Mouse (Mus musculus) embryonic facial prominence, embryonic 14.5 days (tissue): Measurements from ENCODE around the gene H2al1b. TPM values are rescaled to one million over a fixed set of nuclear protein-coding genes. Genes with fewer than 3 reads are reported as not detected.
A peak's percentile ranks its signal among the peaks of the same experiment; 100 is the strongest.
"Not testable (repeated sequence)": the region's sequence is repeated elsewhere in the genome, so short reads cannot be mapped to it uniquely, and the experiment has no call there.

Source experiments
- ATAC-seq: fragments of 200-750 bp; cut with Nextera tagmentation; 2 replicates; pipeline ENCODE4 v1.8.0; 2017; ENCODE audit warnings: low read depth, moderate number of reproducible peaks, moderate TSS enrichment
- DNase-seq: peaks from one replicate; pipeline ENCODE4 v3.0.0-alpha.2; 2015; ENCODE audit warnings: low spot score
- H3K27ac ChIP-seq: fragments of 300-500 bp; sonication (generic); replicated peaks from 2 replicates; pipeline ENCODE4 v1.5.1; 2014; ENCODE audit warnings: low read depth, mild to moderate bottlenecking, low read length, moderate library complexity
- H3K27me3 ChIP-seq: fragments of 300-500 bp; sonication (generic); replicated peaks from 2 replicates; pipeline ENCODE4 v1.6.1; 2014; ENCODE audit warnings: low read length; ENCODE audit not compliant: control insufficient read depth, insufficient read depth
- H3K36me3 ChIP-seq: fragments of 300-500 bp; sonication (generic); 2 replicates; pipeline ENCODE4 v1.6.1; 2014; ENCODE audit warnings: low read length, mixed read lengths; ENCODE audit not compliant: control insufficient read depth, insufficient read depth
- H3K4me1 ChIP-seq: fragments of 300-500 bp; sonication (generic); 2 replicates; pipeline ENCODE4 v1.6.1; 2014; ENCODE audit warnings: antibody characterized with exemption, low read length; ENCODE audit not compliant: control insufficient read depth, insufficient read depth
- H3K4me2 ChIP-seq: fragments of 300-500 bp; sonication (generic); 2 replicates; pipeline ENCODE4 v1.6.1; 2014; ENCODE audit warnings: low read depth, mild to moderate bottlenecking, low read length, moderate library complexity, mixed read lengths
- H3K4me3 ChIP-seq: fragments of 300-500 bp; sonication (generic); 2 replicates; pipeline ENCODE4 v1.5.1; 2014; ENCODE audit warnings: low read depth, mild to moderate bottlenecking, low read length
- H3K9ac ChIP-seq: fragments of 300-500 bp; sonication (generic); 2 replicates; pipeline ENCODE4 v1.6.1; 2014; ENCODE audit warnings: low read depth, mild to moderate bottlenecking, low read length, moderate library complexity, mixed read lengths
- H3K9me3 ChIP-seq: fragments of 300-500 bp; sonication (generic); 2 replicates; pipeline ENCODE4 v1.6.1; 2016; ENCODE audit warnings: low read length; ENCODE audit not compliant: control insufficient read depth
- WGBS: fragments of 180-500 bp; shearing (Covaris S2); extraction: QIAGEN DNeasy Blood & Tissue Kit; methylation state at CpG from one replicate; pipeline ENCODE4 v1.1.7; 2014; 5-methylcytosine and 5-hydroxymethylcytosine counted together
- polyA plus RNA-seq: library from polyadenylated mRNA; unstranded; fragments of >200 nt; fragmentation: Nextera tagmentation; extraction: Ambion mirVana; gene quantifications from 2 replicates; pipeline ENCODE4 v1.2.1, GENCODE M21; 2014

H2al1b gene
- polyA plus RNA-seq, 1 experiment from 2014 or later = not detected

GRCm38 (mm10) chrX:11317956-11318355 lies 15.7 kb downstream of the H2al1b start, which contains the start of gene H2al1g:
Gene H2al1g (plus strand): TSS chrX:11318256.
- not testable (repeated sequence) for H3K27ac ChIP-seq, H3K27me3 ChIP-seq, H3K9ac ChIP-seq, H3K9me3 ChIP-seq, H3K4me2 ChIP-seq, DNase-seq, H3K4me1 ChIP-seq, H3K36me3 ChIP-seq, H3K4me3 ChIP-seq, ATAC-seq
- no CpG with 5 or more reads among the region's 3 CpGs for WGBS

- not testable (repeated sequence) for H3K4me1 ChIP-seq, H3K9ac ChIP-seq, H3K27me3 ChIP-seq, H3K27ac ChIP-seq, H3K36me3 ChIP-seq, H3K4me2 ChIP-seq, H3K4me3 ChIP-seq, ATAC-seq, DNase-seq, H3K9me3 ChIP-seq
- no CpG with 5 or more reads among the region's 6 CpGs for WGBS
Observed at GRCm38 (mm10) chrX:11321192-11321591, 19.0 kb downstream of the H2al1b start, which contains the start of gene H2al1h. Gene H2al1h (plus strand): TSS chrX:11321492.

GRCm38 (mm10) chrX:11324359-11324758 lies 22.1 kb downstream of the H2al1b start, which contains the start of gene H2al1i:
Gene H2al1i (plus strand): TSS chrX:11324659.
- WGBS = no CpG with 5 or more reads among the region's 5 CpGs
- not testable (repeated sequence) for DNase-seq, H3K9me3 ChIP-seq, H3K27me3 ChIP-seq, H3K4me3 ChIP-seq, H3K4me2 ChIP-seq, H3K4me1 ChIP-seq, ATAC-seq, H3K27ac ChIP-seq, H3K9ac ChIP-seq, H3K36me3 ChIP-seq

GRCm38 (mm10) chrX:11327522-11327921 lies 25.3 kb downstream of the H2al1b start, which contains the start of gene H2al1j:
Gene H2al1j (plus strand): TSS chrX:11327822.
- H3K9ac ChIP-seq, H3K27ac ChIP-seq, H3K4me1 ChIP-seq, H3K4me3 ChIP-seq, H3K9me3 ChIP-seq, H3K4me2 ChIP-seq, H3K36me3 ChIP-seq, ATAC-seq, H3K27me3 ChIP-seq, DNase-seq: not testable (repeated sequence)
- WGBS = 83% methylated on average over 2 of the region's 2 CpGs

- peak overlapping the region; percentile 23; the same call in 1 of the 2 replicates for H3K4me2 ChIP-seq
- H3K36me3 ChIP-seq = no peaks in the 10 kb centered on the region
- WGBS = 39% methylated on average over 9 of the region's 9 CpGs
- H3K4me1 ChIP-seq = 0 out of 2 replicates have a peak, but pooled peaks cover 6% of the 10 kb centered on the region
- H3K27ac ChIP-seq = no peak overlapping the region
- no peak overlapping the region for H3K4me3 ChIP-seq
- peak; percentile 76 for DNase-seq
- ATAC-seq = no peak
- H3K27me3 ChIP-seq = peaks cover 15% of the 10 kb centered on the region
- no peaks in the 10 kb centered on the region for H3K9me3 ChIP-seq
- no peak overlapping the region for H3K9ac ChIP-seq
Observed at GRCm38 (mm10) chrX:11345762-11346161, 43.5 kb downstream of the H2al1b start.

- Histone ChIP-seq H3K4me2 (no peak overlapping the region), H3K4me3 (no peak overlapping the region), H3K4me1 (0 out of 2 replicates have a peak, but pooled peaks cover 6% of the 10 kb centered on the region), H3K9me3 (no peaks in the 10 kb centered on the region), H3K36me3 (no peaks in the 10 kb centered on the region), H3K9ac (no peak overlapping the region), H3K27me3 (peaks cover 17% of the 10 kb centered on the region), H3K27ac (no peak overlapping the region)
- ATAC-seq (no peak), DNase-seq (no peak)
- WGBS = 84% methylated on average over 3 of the region's 3 CpGs
Observed at GRCm38 (mm10) chrX:11346756-11347155, 44.5 kb downstream of the H2al1b start.

Other genes starting within 250 kb of the H2al1b start
- not detected in 2 replicates for gene H2al1a, start 3.2 kb upstream of the H2al1b start, polyA plus RNA-seq
- gene H2al1c, start 3.2 kb downstream of the H2al1b start, polyA plus RNA-seq = not detected in 2 replicates
- not detected in 2 replicates for gene H2al1d, start 6.4 kb downstream of the H2al1b start, polyA plus RNA-seq
- not detected in 2 replicates for gene H2al1e, start 9.5 kb downstream of the H2al1b start, polyA plus RNA-seq
- not detected in 2 replicates for gene H2al1f, start 12.7 kb downstream of the H2al1b start, polyA plus RNA-seq
- gene H2al1g, start 15.8 kb downstream of the H2al1b start, polyA plus RNA-seq = not detected in 2 replicates
- gene H2al1h, start 19.1 kb downstream of the H2al1b start, polyA plus RNA-seq = not detected in 2 replicates
- not detected in 2 replicates for gene H2al1i, start 22.2 kb downstream of the H2al1b start, polyA plus RNA-seq
- gene H2al1j, start 25.4 kb downstream of the H2al1b start, polyA plus RNA-seq = not detected in 2 replicates